Mouse (Mus musculus) CH12.LX (cell line): Measurements from ENCODE around the gene Sac3d1.

Experiments
- CTCF ChIP-seq, 2 experiments: IDR thresholded peaks in 1 of 2; conservative IDR thresholded peaks in 1 of 2; 2 replicates each; pipeline ENCODE4 v1.5.1; 2011 to 2012; ENCODE audit warnings: low read depth in 2 of 2, low read length in 2 of 2, improper control_type of control experiment in 1 of 2, inconsistent platforms in 1 of 2, mild to moderate bottlenecking in 1 of 2, moderate library complexity in 1 of 2
- SIN3A ChIP-seq: IDR thresholded peaks from 2 replicates; pipeline ENCODE4 v1.6.1; 2012; ENCODE audit warnings: low read length, improper control_type of control experiment, inconsistent platforms
- UBTF ChIP-seq: IDR thresholded peaks from 2 replicates; pipeline ENCODE4 v1.6.1; 2012; ENCODE audit warnings: low read depth, mild to moderate bottlenecking, inconsistent platforms, low read length, improper control_type of control experiment, moderate library complexity

GRCm38 (mm10) chr19:6069851-6070250, 48.6 kb downstream of the Sac3d1 start:
- TF ChIP-seq SIN3A (no peak), UBTF (no peak), CTCF (conservative IDR thresholded peaks at IDR 0.05 in 1 of 2, IDR thresholded peaks at IDR 0.05 in 1 of 2; ENCODE audit: low read depth in 2 of 2, low read length in 2 of 2) (no peak)
